ENCODE assay signal across 8 mouse cellular contexts in genomic region chr4:152432308-152432707, GRCm38 (mm10). TPM values are rescaled to one million over a fixed set of nuclear protein-coding genes. Genes with fewer than 3 reads are reported as not detected.
DNase-seq lines count a peak whose midpoint lies in the region; ATAC-seq lines count a peak whose summit lies in the region.

No protein-coding gene starts in this region.

- intact Hi-C loops in heart, postnatal 36 days (cut with DNase I), result no loop called here
- intact Hi-C loops in heart, postnatal 25 days (cut with DNase I), result no loop called here

- DNase-seq in heart, postnatal 36 days, result peak; percentile 31 to 32
- DNase-seq in heart, postnatal 25 days (ENCODE audit: low spot score), result no peak
- DNase-seq in spleen, postnatal 36 days (ENCODE audit: low spot score in 2 of 2), result peak; percentile 15 to 18
- no peak for DNase-seq in spleen, postnatal 4 days (ENCODE audit: low spot score in 2 of 2)
- peak; percentile 65 for DNase-seq in adrenal gland, postnatal 10 days
- DNase-seq in kidney, postnatal 10 days, result peak; percentile 39
- DNase-seq in urinary bladder, adult 18-20 months (ENCODE audit: low spot score in 2 of 2), result no peak

- ATAC-seq in megakaryocyte progenitor cell, adult 5-6 weeks (replicated peaks; ENCODE audit: poor library complexity), result peak; percentile 51

RNA-seq across cellular contexts. Expression of gene Nphp4, which starts 44.2 kb away (rescaled TPM):
- total RNA-seq in heart, postnatal 36 days (2021), result under 1 TPM; 0.89 to 1.00 TPM
- total RNA-seq in heart, postnatal 25 days (2021), result 1 to 10 TPM in 1 of 2 experiments, under 1 TPM in 1; 0.89 to 1.2 TPM
- 1 to 10 TPM; 3.0 to 4.3 TPM for total RNA-seq in adrenal gland, postnatal 10 days (2021)
- 0.39 and 0.72 TPM in 2 replicates for total RNA-seq in megakaryocyte progenitor cell, adult 5-6 weeks (2015)
- total RNA-seq in megakaryocyte progenitor cell, adult 5-6 weeks (2017), result 0.12 and 0.14 TPM in 2 replicates

RNA-seq across cellular contexts. Expression of gene Kcnab2, which starts 45.4 kb away (rescaled TPM):
- total RNA-seq in heart, postnatal 36 days (2021), result 1 to 10 TPM; 1.3 to 2.1 TPM
- total RNA-seq in heart, postnatal 25 days (2021), result 1 to 10 TPM; 2.1 to 3.4 TPM
- total RNA-seq in adrenal gland, postnatal 10 days (2021), result 10 to 100 TPM in 1 of 2 experiments, 1 to 10 TPM in 1; 8.1 to 12.0 TPM
- 39.8 and 46.3 TPM in 2 replicates for total RNA-seq in megakaryocyte progenitor cell, adult 5-6 weeks (2015)
- 75.2 and 84.8 TPM in 2 replicates for total RNA-seq in megakaryocyte progenitor cell, adult 5-6 weeks (2017)

Comparison
In these comparisons a context has a peak if more than half of its experiments do, and no peak if none do; other contexts are left out.
1. DNase-seq: peak in heart, postnatal 36 days (2 of 2), spleen, postnatal 36 days (2 of 2), adrenal gland, postnatal 10 days (single experiment) and kidney, postnatal 10 days (single experiment); none in heart, postnatal 25 days (single experiment), spleen, postnatal 4 days (0 of 2) and urinary bladder, adult 18-20 months (0 of 2).